Mouse (Mus musculus): ENCODE measurements at regions not wholly inside any gene's neighbourhood (a gene's known extent, or its start where the extent isn't known, plus 50 kb on each side); places are given as distances from the start of the nearest gene placed in this dataset.

- Histone ChIP-seq H3K27ac (ENCODE audit: low read depth) (no peak overlapping the region), H3K4me2 (no peak overlapping the region), H3K4me3 (ENCODE audit: low read depth, low read length) (no peak overlapping the region), H3K9me3 (ENCODE audit: low read depth, low read length) (no peaks in the 10 kb centered on the region), H3K27me3 (ENCODE audit: insufficient read depth, low read length) (no peaks in the 10 kb centered on the region), H3K9ac (no peak overlapping the region), H3K4me1 (ENCODE audit: insufficient read depth) (no peaks in the 10 kb centered on the region), H3K36me3 (ENCODE audit: insufficient read depth) (no peaks in the 10 kb centered on the region)
- TF ChIP-seq CTCF (IDR thresholded peaks at IDR 0.05; ENCODE audit: low read depth) = no peak
- DNase-seq (no peak), ATAC-seq (ENCODE audit: insufficient read depth) (no peak)
- WGBS = 90% methylated on average over 2 of the region's 2 CpGs
Measured at GRCm38 (mm10) chr9:94589672-94590071, 51.8 kb upstream of the 1190002N15Rik start.

GRCm38 (mm10) chr9:94604993-94605392 is 64.7 kb upstream of the Slc9a9 start:
- no peak overlapping the region for H3K27ac ChIP-seq (ENCODE audit: low read depth)
- 77% methylated on average over 2 of the region's 2 CpGs for WGBS
- no peaks in the 10 kb centered on the region for H3K4me1 ChIP-seq (ENCODE audit: insufficient read depth)
- H3K4me2 ChIP-seq = no peak overlapping the region
- H3K36me3 ChIP-seq (ENCODE audit: insufficient read depth) = no peaks in the 10 kb centered on the region
- ATAC-seq (ENCODE audit: insufficient read depth) (no peak), DNase-seq (no peak)
- TF ChIP-seq CTCF (IDR thresholded peaks at IDR 0.05; ENCODE audit: low read depth) = no peak
- no peak overlapping the region for H3K4me3 ChIP-seq (ENCODE audit: low read depth, low read length)
- no peaks in the 10 kb centered on the region for H3K9me3 ChIP-seq (ENCODE audit: low read depth, low read length)
- no peaks in the 10 kb centered on the region for H3K27me3 ChIP-seq (ENCODE audit: insufficient read depth, low read length)
- H3K9ac ChIP-seq = no peak overlapping the region

GRCm38 (mm10) chr9:94606422-94606821 is 63.3 kb upstream of the Slc9a9 start:
- TF ChIP-seq CTCF (IDR thresholded peaks at IDR 0.05; ENCODE audit: low read depth) = no peak
- no peak for DNase-seq
- Histone ChIP-seq H3K4me1 (ENCODE audit: insufficient read depth) (no peaks in the 10 kb centered on the region), H3K9me3 (ENCODE audit: low read depth, low read length) (no peaks in the 10 kb centered on the region), H3K4me3 (ENCODE audit: low read depth, low read length) (no peak overlapping the region), H3K36me3 (ENCODE audit: insufficient read depth) (no peaks in the 10 kb centered on the region), H3K27ac (ENCODE audit: low read depth) (no peak overlapping the region), H3K27me3 (ENCODE audit: insufficient read depth, low read length) (no peaks in the 10 kb centered on the region), H3K4me2 (no peak overlapping the region), H3K9ac (no peak overlapping the region)
- no peak for ATAC-seq (ENCODE audit: insufficient read depth)
- WGBS = 69% methylated on average over 2 of the region's 2 CpGs

GRCm38 (mm10) chr9:94607011-94607749 is 62.5 kb upstream of the Slc9a9 start:
- no peak overlapping the region for H3K27ac ChIP-seq (ENCODE audit: low read depth)
- no peaks in the 10 kb centered on the region for H3K4me1 ChIP-seq (ENCODE audit: insufficient read depth)
- no peak for ATAC-seq (ENCODE audit: insufficient read depth)
- no peak for TF ChIP-seq CTCF (IDR thresholded peaks at IDR 0.05; ENCODE audit: low read depth)
- DNase-seq = no peak
- H3K36me3 ChIP-seq (ENCODE audit: insufficient read depth) = no peaks in the 10 kb centered on the region
- 63% methylated on average over 13 of the region's 13 CpGs for WGBS
- H3K9ac ChIP-seq = no peak overlapping the region
- H3K4me2 ChIP-seq = no peak overlapping the region
- H3K4me3 ChIP-seq (ENCODE audit: low read depth, low read length) = no peak overlapping the region
- H3K9me3 ChIP-seq (ENCODE audit: low read depth, low read length) = no peaks in the 10 kb centered on the region
- no peaks in the 10 kb centered on the region for H3K27me3 ChIP-seq (ENCODE audit: insufficient read depth, low read length)

- Histone ChIP-seq H3K27ac (ENCODE audit: low read depth) (no peak overlapping the region), H3K4me3 (ENCODE audit: low read depth, low read length) (no peak overlapping the region), H3K4me1 (ENCODE audit: insufficient read depth) (no peaks in the 10 kb centered on the region), H3K4me2 (no peak overlapping the region), H3K9me3 (ENCODE audit: low read depth, low read length) (no peaks in the 10 kb centered on the region), H3K9ac (no peak overlapping the region), H3K36me3 (ENCODE audit: insufficient read depth) (no peaks in the 10 kb centered on the region), H3K27me3 (ENCODE audit: insufficient read depth, low read length) (no peaks in the 10 kb centered on the region)
- ATAC-seq (ENCODE audit: insufficient read depth) = peak; percentile 66; the same call in 1 of the 2 replicates
- TF ChIP-seq CTCF (IDR thresholded peaks at IDR 0.05; ENCODE audit: low read depth) = no peak
- WGBS = 14% methylated on average over 2 of the region's 2 CpGs
- peak; percentile 23 for DNase-seq
Measured at GRCm38 (mm10) chr9:94607750-94608106, 62.0 kb upstream of the Slc9a9 start.

- ATAC-seq (ENCODE audit: insufficient read depth) = no peak
- Histone ChIP-seq H3K9me3 (ENCODE audit: low read depth, low read length) (no peaks in the 10 kb centered on the region), H3K27me3 (ENCODE audit: insufficient read depth, low read length) (no peaks in the 10 kb centered on the region), H3K36me3 (ENCODE audit: insufficient read depth) (no peaks in the 10 kb centered on the region), H3K4me3 (ENCODE audit: low read depth, low read length) (no peak overlapping the region), H3K27ac (ENCODE audit: low read depth) (no peak overlapping the region), H3K9ac (no peak overlapping the region), H3K4me1 (ENCODE audit: insufficient read depth) (no peaks in the 10 kb centered on the region), H3K4me2 (no peak overlapping the region)
- DNase-seq = no peak
- WGBS = 68% methylated on average over 3 of the region's 3 CpGs
- TF ChIP-seq CTCF (IDR thresholded peaks at IDR 0.05; ENCODE audit: low read depth) = no peak
Measured at GRCm38 (mm10) chr9:94610101-94610500, 59.6 kb upstream of the Slc9a9 start.

- peaks cover 5% of the 10 kb centered on the region; the same call in 1 of the 2 replicates for H3K4me1 ChIP-seq (ENCODE audit: insufficient read depth)
- H3K36me3 ChIP-seq (ENCODE audit: insufficient read depth) = no peaks in the 10 kb centered on the region
- H3K9ac ChIP-seq = no peak overlapping the region
- ATAC-seq (ENCODE audit: insufficient read depth) (no peak), DNase-seq (no peak)
- H3K4me3 ChIP-seq (ENCODE audit: low read depth, low read length) = no peak overlapping the region
- H3K27me3 ChIP-seq (ENCODE audit: insufficient read depth, low read length) = no peaks in the 10 kb centered on the region
- H3K9me3 ChIP-seq (ENCODE audit: low read depth, low read length) = no peaks in the 10 kb centered on the region
- H3K4me2 ChIP-seq = no peak overlapping the region
- H3K27ac ChIP-seq (ENCODE audit: low read depth) = no peak overlapping the region
- no peak for TF ChIP-seq CTCF (IDR thresholded peaks at IDR 0.05; ENCODE audit: low read depth)
- 66% methylated on average over 5 of the region's 5 CpGs for WGBS
Measured at GRCm38 (mm10) chr9:94610600-94611337, 58.9 kb upstream of the Slc9a9 start.
